Mouse (Mus musculus) liver, embryonic 14 days (tissue): ENCODE measurements around the gene Coq6. TPM values are rescaled to one million over a fixed set of nuclear protein-coding genes. Genes with fewer than 3 reads are reported as not detected.

Experiments used
- polyA plus RNA-seq: library from polyadenylated mRNA; depleted of rRNA; stranded (reverse); fragments of >200 nt; gene quantifications from 2 replicates; pipeline ENCODE4 v1.2.3, GENCODE M21; 2012; rRNA removed

The Coq6 gene
- 17.9 and 20.9 TPM in 2 replicates for polyA plus RNA-seq

DNA sequence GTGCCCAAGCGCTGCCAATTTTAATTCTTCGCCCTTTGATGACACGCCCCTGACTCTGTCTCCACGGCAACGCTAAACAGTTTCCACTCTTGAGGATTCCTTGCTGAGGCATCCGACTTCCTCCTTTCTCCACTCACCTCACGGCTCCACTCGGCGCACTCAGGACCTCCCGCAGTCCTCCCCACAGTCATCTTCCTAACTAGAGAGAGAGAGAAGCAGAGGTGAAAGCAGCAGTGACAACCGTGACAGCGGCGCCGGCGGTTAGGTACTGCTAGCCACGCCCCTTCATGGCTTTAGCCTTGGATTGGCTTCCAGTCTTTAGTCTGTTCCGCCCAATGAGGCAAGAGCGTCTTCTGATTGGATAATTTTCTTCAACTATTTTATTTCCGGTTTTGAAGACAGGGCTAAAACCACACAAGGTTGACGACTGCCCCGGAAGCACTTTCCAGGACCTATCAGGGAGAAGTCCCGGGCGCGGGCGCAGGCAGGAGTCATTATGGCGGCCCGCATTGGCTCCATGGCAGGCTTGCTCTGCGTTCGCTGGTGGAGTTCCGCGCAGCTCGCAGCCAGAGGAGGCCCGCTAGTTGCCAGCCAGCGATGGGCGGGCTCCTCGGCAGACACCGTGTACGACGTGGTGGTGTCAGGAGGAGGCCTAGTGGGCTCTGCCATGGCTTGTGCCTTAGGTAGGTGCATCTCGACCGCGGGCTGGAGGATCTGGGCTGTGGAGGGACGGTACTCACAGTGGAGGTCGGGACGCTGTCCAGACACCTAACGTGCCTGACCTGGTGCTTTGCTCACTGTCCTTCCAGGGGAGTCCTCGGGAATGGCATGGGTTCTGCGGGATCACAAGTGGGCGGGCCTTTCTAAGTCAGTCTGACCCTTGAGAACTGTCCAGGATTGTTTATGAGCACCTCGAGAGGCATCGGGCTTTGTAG, at the start of gene Coq6, which contains the start of gene Fam161b:
Coq6 (plus strand) TSS at position 103 of the 935 bp plus-strand sequence.
Fam161b (minus strand) TSS at position 279 of the 935 bp plus-strand sequence.

GRCm38 (mm10) chr12:84316721-84317621, 44.5 kb upstream of the Coq6 start, which contains the start of gene Zfp410:
Gene Zfp410 (plus strand): TSS chr12:84316852.

GRCm38 (mm10) chr12:84408819-84409507, 47.5 kb downstream of the Coq6 start, which contains the start of the genes Entpd5 and Bbof1:
Gene Entpd5 (minus strand): TSS chr12:84409029.
Gene Bbof1 (plus strand): TSS chr12:84409071.

GRCm38 (mm10) chr12:84416834-84417604, 55.6 kb downstream of the Coq6 start, which contains the start of gene Rnf113a2:
Gene Rnf113a2 (plus strand): TSS chr12:84417196.

Other genes with a start within 250 kb of the Coq6 start
- gene Dnal1, start 247.3 kb upstream of the Coq6 start, polyA plus RNA-seq, result 0.40 and 0.42 TPM in 2 replicates
- 0.12 TPM in 2 replicates for gene Pnma1, start 213.2 kb upstream of the Coq6 start, polyA plus RNA-seq
- gene Elmsan1, start 142.8 kb upstream of the Coq6 start, polyA plus RNA-seq, result 3.6 and 4.5 TPM in 2 replicates
- 13.1 and 14.9 TPM in 2 replicates for gene Ptgr2, start 76.4 kb upstream of the Coq6 start, polyA plus RNA-seq
- gene Zfp410, start 44.8 kb upstream of the Coq6 start, polyA plus RNA-seq, result 22.3 and 26.6 TPM in 2 replicates
- 1.8 TPM in 2 replicates for gene Fam161b, start 176 bp downstream of the Coq6 start, polyA plus RNA-seq
- 5.4 and 6.0 TPM in 2 replicates for gene Entpd5, start 47.4 kb downstream of the Coq6 start, polyA plus RNA-seq
- gene Bbof1, start 47.4 kb downstream of the Coq6 start, polyA plus RNA-seq, result 0.37 and 0.49 TPM in 2 replicates
- 10.6 and 10.8 TPM in 2 replicates for gene Rnf113a2, start 55.5 kb downstream of the Coq6 start, polyA plus RNA-seq
- gene Aldh6a1, start 89.3 kb downstream of the Coq6 start, polyA plus RNA-seq, result 10.8 and 12.3 TPM in 2 replicates
- 7.3 and 8.6 TPM in 2 replicates for gene Lin52, start 89.8 kb downstream of the Coq6 start, polyA plus RNA-seq
- gene Vsx2, start 208.1 kb downstream of the Coq6 start, polyA plus RNA-seq, result not detected in 2 replicates